Mouse (Mus musculus): Measurements from ENCODE around the gene Sdk2. TPM values are rescaled to one million over a fixed set of nuclear protein-coding genes. Genes with fewer than 3 reads are reported as not detected.

Sdk2 gene
- polyA plus RNA-seq, 1 experiment from 2014 or later: 1.9 TPM

GRCm38 (mm10) chr11:113762136-113762797, 304.6 kb downstream of the Sdk2 start:
- H3K9me3 ChIP-seq: no peaks in the 10 kb centered on the region
- H3K4me3 ChIP-seq: no peak overlapping the region
- H3K27ac ChIP-seq (replicated peaks): no peak overlapping the region; the same call in 1 of the 2 replicates
- no peaks in the 10 kb centered on the region for H3K27me3 ChIP-seq (replicated peaks; ENCODE audit: low read depth, poor library complexity, severe bottlenecking)
- peaks cover 37% of the 10 kb centered on the region for H3K4me1 ChIP-seq
- no peaks in the 10 kb centered on the region for H3K36me3 ChIP-seq (replicated peaks)
- 84% methylated on average over 8 of the region's 8 CpGs for WGBS
- no peak for DNase-seq (ENCODE audit: low spot score)

- H3K36me3 ChIP-seq (replicated peaks): no peaks in the 10 kb centered on the region
- DNase-seq (ENCODE audit: low spot score): no peak
These were observed 305.2 kb downstream of the Sdk2 start for GRCm38 (mm10) chr11:113761646-113762045.

GRCm38 (mm10) chr11:113760476-113760875, 306.4 kb downstream of the Sdk2 start:
- Histone ChIP-seq H3K36me3 (replicated peaks) (no peaks in the 10 kb centered on the region), H3K9me3 (no peaks in the 10 kb centered on the region), H3K4me1 (peaks cover 21% of the 10 kb centered on the region), H3K4me3 (no peak overlapping the region), H3K27me3 (replicated peaks; ENCODE audit: low read depth, poor library complexity, severe bottlenecking) (no peaks in the 10 kb centered on the region), H3K27ac (replicated peaks) (no peak overlapping the region)
- WGBS: 84% methylated on average over 7 of the region's 7 CpGs
- no peak for DNase-seq (ENCODE audit: low spot score)

More at GRCm38 (mm10) chr11:113761646-113762045, 305.2 kb downstream of the Sdk2 start:
- H3K27ac ChIP-seq (replicated peaks): no peak overlapping the region
- H3K4me3 ChIP-seq: no peak overlapping the region
- WGBS: 84% methylated on average over 7 of the region's 7 CpGs
- peaks cover 31% of the 10 kb centered on the region for H3K4me1 ChIP-seq
- no peaks in the 10 kb centered on the region for H3K27me3 ChIP-seq (replicated peaks; ENCODE audit: low read depth, poor library complexity, severe bottlenecking)
- no peaks in the 10 kb centered on the region for H3K9me3 ChIP-seq

GRCm38 (mm10) chr11:113758851-113759250, 308.0 kb downstream of the Sdk2 start:
- no peaks in the 10 kb centered on the region for H3K36me3 ChIP-seq (replicated peaks)
- H3K27me3 ChIP-seq (replicated peaks; ENCODE audit: low read depth, poor library complexity, severe bottlenecking): no peaks in the 10 kb centered on the region
- WGBS: 90% methylated on average over 5 of the region's 5 CpGs
- peaks cover 32% of the 10 kb centered on the region for H3K4me1 ChIP-seq
- no peaks in the 10 kb centered on the region for H3K9me3 ChIP-seq
- DNase-seq (ENCODE audit: low spot score): no peak
- H3K4me3 ChIP-seq: no peak overlapping the region
- H3K27ac ChIP-seq (replicated peaks): no peak overlapping the region

- Histone ChIP-seq H3K27me3 (replicated peaks; ENCODE audit: low read depth, poor library complexity, severe bottlenecking) (0 out of 2 replicates have a peak, but pooled peaks cover 4% of the 10 kb centered on the region), H3K27ac (replicated peaks) (no peak overlapping the region), H3K36me3 (replicated peaks) (no peaks in the 10 kb centered on the region), H3K4me3 (no peak overlapping the region), H3K4me1 (peaks cover 30% of the 10 kb centered on the region), H3K9me3 (no peaks in the 10 kb centered on the region)
- WGBS: 93% methylated on average over 12 of the region's 12 CpGs
- no peak for DNase-seq (ENCODE audit: low spot score)
These were observed 310.3 kb downstream of the Sdk2 start for GRCm38 (mm10) chr11:113756578-113756977.

- Histone ChIP-seq H3K36me3 (replicated peaks) (no peaks in the 10 kb centered on the region), H3K4me1 (peaks cover 29% of the 10 kb centered on the region), H3K27ac (replicated peaks) (no peak overlapping the region; the same call in 1 of the 2 replicates), H3K4me3 (no peak overlapping the region), H3K9me3 (no peaks in the 10 kb centered on the region), H3K27me3 (replicated peaks; ENCODE audit: low read depth, poor library complexity, severe bottlenecking) (0 out of 2 replicates have a peak, but pooled peaks cover 4% of the 10 kb centered on the region)
- DNase-seq (ENCODE audit: low spot score): no peak
- WGBS: 90% methylated on average over 14 of the region's 14 CpGs
These were observed 311.0 kb downstream of the Sdk2 start for GRCm38 (mm10) chr11:113755878-113756277.

GRCm38 (mm10) chr11:113754845-113755244, 312.0 kb downstream of the Sdk2 start:
- Histone ChIP-seq H3K4me3 (no peak overlapping the region), H3K9me3 (no peaks in the 10 kb centered on the region), H3K27ac (replicated peaks) (no peak overlapping the region), H3K4me1 (peaks cover 33% of the 10 kb centered on the region), H3K27me3 (replicated peaks; ENCODE audit: low read depth, poor library complexity, severe bottlenecking) (0 out of 2 replicates have a peak, but pooled peaks cover 4% of the 10 kb centered on the region), H3K36me3 (replicated peaks) (no peaks in the 10 kb centered on the region)
- peak; percentile 48 for DNase-seq (ENCODE audit: low spot score)
- 31% methylated on average over 9 of the region's 9 CpGs for WGBS

GRCm38 (mm10) chr11:113752685-113753430, 314.0 kb downstream of the Sdk2 start:
- no peak for DNase-seq (ENCODE audit: low spot score)
- H3K9me3 ChIP-seq: no peaks in the 10 kb centered on the region
- H3K4me3 ChIP-seq: peak overlapping the region; percentile 81
- WGBS: 95% methylated on average over 10 of the region's 10 CpGs
- H3K4me1 ChIP-seq: peaks cover 52% of the 10 kb centered on the region
- 0 out of 2 replicates have a peak, but pooled peaks cover 4% of the 10 kb centered on the region for H3K27me3 ChIP-seq (replicated peaks; ENCODE audit: low read depth, poor library complexity, severe bottlenecking)
- H3K36me3 ChIP-seq (replicated peaks): peaks cover 12% of the 10 kb centered on the region
- peak overlapping the region; percentile 95; the same call in 1 of the 2 replicates for H3K27ac ChIP-seq (replicated peaks)

GRCm38 (mm10) chr11:113752158-113752661, 314.6 kb downstream of the Sdk2 start:
- Histone ChIP-seq H3K4me1 (peaks cover 59% of the 10 kb centered on the region), H3K4me3 (peak overlapping the region; percentile 81), H3K27ac (replicated peaks) (peak overlapping the region; percentile 95), H3K36me3 (replicated peaks) (peaks cover 18% of the 10 kb centered on the region), H3K27me3 (replicated peaks; ENCODE audit: low read depth, poor library complexity, severe bottlenecking) (0 out of 2 replicates have a peak, but pooled peaks cover 4% of the 10 kb centered on the region), H3K9me3 (no peaks in the 10 kb centered on the region)
- DNase-seq (ENCODE audit: low spot score): no peak
- WGBS: 26% methylated on average over 15 of the region's 15 CpGs

- under 1% methylated on average over 44 of the region's 44 CpGs for WGBS
- no peaks in the 10 kb centered on the region for H3K9me3 ChIP-seq
- peaks cover 63% of the 10 kb centered on the region for H3K4me1 ChIP-seq
These were observed 315.3 kb downstream of the Sdk2 start, which contains the start of gene Cdc42ep4 for GRCm38 (mm10) chr11:113751484-113752084. Gene Cdc42ep4 (minus strand): TSS chr11:113751881.

GRCm38 (mm10) chr11:113750571-113751483, 316.0 kb downstream of the Sdk2 start:
- Histone ChIP-seq H3K36me3 (replicated peaks) (peaks cover 31% of the 10 kb centered on the region), H3K27me3 (replicated peaks; ENCODE audit: low read depth, poor library complexity, severe bottlenecking) (0 out of 2 replicates have a peak, but pooled peaks cover 4% of the 10 kb centered on the region)
- WGBS: under 1% methylated on average over 67 of the region's 67 CpGs

More at GRCm38 (mm10) chr11:113751484-113752084, 315.3 kb downstream of the Sdk2 start, which contains the start of gene Cdc42ep4:
- peak; percentile 96 for DNase-seq (ENCODE audit: low spot score)
- 0 out of 2 replicates have a peak, but pooled peaks cover 4% of the 10 kb centered on the region for H3K27me3 ChIP-seq (replicated peaks; ENCODE audit: low read depth, poor library complexity, severe bottlenecking)
- H3K27ac ChIP-seq (replicated peaks): peak within 1 kb of the TSS; percentile 95
- peak within 1 kb of the TSS; percentile 81 for H3K4me3 ChIP-seq
- H3K36me3 ChIP-seq (replicated peaks): peaks cover 23% of the 10 kb centered on the region

More at GRCm38 (mm10) chr11:113750571-113751483, 316.0 kb downstream of the Sdk2 start:
- peaks cover 67% of the 10 kb centered on the region for H3K4me1 ChIP-seq
- H3K4me3 ChIP-seq: peak overlapping the region; percentile 81
- DNase-seq (ENCODE audit: low spot score): peak; percentile 91
- no peaks in the 10 kb centered on the region for H3K9me3 ChIP-seq
- peak overlapping the region; percentile 95 for H3K27ac ChIP-seq (replicated peaks)
